Mouse (Mus musculus): ENCODE results near the gene Mrps18a. TPM values are rescaled to one million over a fixed set of nuclear protein-coding genes. Genes with fewer than 3 reads are reported as not detected.

The Mrps18a gene
- polyA plus RNA-seq (2016; fragmentation: Nextera tagmentation; extraction: Ambion mirVana) = 150 and 166 TPM in 2 replicates

DNA sequence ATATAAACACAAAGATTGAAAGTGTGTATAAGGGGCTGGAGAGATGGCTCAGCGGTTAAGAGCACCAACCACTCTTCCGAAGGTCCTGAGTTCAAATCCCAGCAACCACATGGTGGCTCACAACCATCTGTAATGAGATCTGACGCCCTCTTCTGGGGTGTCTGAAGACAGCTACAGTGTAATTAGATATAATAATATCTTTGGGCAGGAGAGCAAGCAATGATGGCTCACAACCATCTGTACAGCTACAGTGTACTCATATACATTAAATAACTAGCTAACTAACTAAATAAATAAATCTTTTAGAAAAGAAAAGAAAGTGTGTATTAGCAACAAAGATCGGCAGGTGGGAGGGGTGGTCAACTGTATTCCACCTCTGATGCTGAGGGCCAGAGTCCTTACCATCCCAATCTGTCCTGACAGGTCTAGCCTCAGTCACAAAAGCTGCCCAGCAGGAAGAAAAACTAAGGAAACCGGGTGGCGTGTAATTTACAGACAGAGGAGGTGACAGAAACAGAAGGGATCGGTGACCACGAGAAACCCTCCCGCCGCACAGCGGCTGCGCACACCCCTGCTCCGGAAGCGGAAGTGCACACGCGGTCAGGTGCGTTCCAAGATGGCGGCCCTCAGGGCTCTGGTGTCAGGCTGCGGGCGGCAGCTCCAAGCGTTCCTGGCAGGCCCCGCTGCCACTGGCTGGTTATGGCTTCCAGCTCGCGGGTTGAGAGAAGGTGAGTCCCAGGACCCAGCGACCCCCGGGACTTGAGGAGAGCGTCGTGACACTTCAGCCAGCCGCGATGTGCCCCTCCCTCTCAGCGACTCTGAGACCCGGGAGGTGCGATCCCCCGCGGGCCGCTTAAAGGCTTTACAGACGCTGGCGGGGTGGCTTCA is at the start of gene Mrps18a:
Gene Mrps18a (plus strand): TSS at position 585 of the 888 bp plus-strand sequence.
- Histone ChIP-seq H3K27me3 (ENCODE audit: insufficient read depth, poor library complexity, severe bottlenecking) (peaks cover 3% of the 10 kb centered on the region; the same call in 1 of the 2 replicates), H3K4me3 (peak within 1 kb of the TSS; percentile 80), H3K36me3 (peaks cover 4% of the 10 kb centered on the region; the same call in 1 of the 2 replicates), H3K9me3 (no peaks in the 10 kb centered on the region), H3K27ac (peak within 1 kb of the TSS; percentile 88), H3K4me1 (peaks cover 32% of the 10 kb centered on the region)
- peak; percentile 94 for DNase-seq (ENCODE audit: low spot score)
- whole genome bisulfite sequencing = 5% methylated on average over 38 of the region's 38 CpGs

- peak; percentile 88 for DNase-seq (ENCODE audit: low spot score)
- peak overlapping the region; percentile 33; the same call in 1 of the 2 replicates for H3K4me3 ChIP-seq
- WGBS = 24% methylated on average over 10 of the region's 10 CpGs
- peaks cover 15% of the 10 kb centered on the region for H3K4me1 ChIP-seq
- no peaks in the 10 kb centered on the region for H3K9me3 ChIP-seq
- H3K27me3 ChIP-seq (ENCODE audit: insufficient read depth, poor library complexity, severe bottlenecking) = no peaks in the 10 kb centered on the region
- peak overlapping the region; percentile 65; the same call in 1 of the 2 replicates for H3K27ac ChIP-seq
- H3K36me3 ChIP-seq = no peaks in the 10 kb centered on the region
Observed at GRCm38 (mm10) chr17:46063283-46063973, 47.4 kb upstream of the Mrps18a start.

DNA sequence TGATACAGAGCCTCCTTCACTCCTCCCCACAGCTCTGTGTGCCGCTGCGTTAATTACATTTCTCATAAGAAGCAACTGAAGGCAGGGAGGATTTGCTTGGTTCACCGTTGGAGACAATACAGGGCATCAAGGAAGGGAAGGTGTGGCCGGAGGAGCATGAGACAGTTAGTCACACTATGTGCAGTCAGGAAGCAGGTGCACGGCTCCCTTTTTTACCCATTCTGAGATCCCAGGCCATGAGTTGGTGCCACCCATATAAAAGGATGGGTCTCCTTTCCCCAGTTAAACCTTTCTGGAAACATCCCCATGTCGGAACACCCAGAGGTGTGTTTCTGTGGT is 46.8 kb upstream of the Mrps18a start:
- Histone ChIP-seq H3K27me3 (ENCODE audit: insufficient read depth, poor library complexity, severe bottlenecking) (no peaks in the 10 kb centered on the region), H3K36me3 (no peaks in the 10 kb centered on the region), H3K27ac (peak overlapping the region; percentile 65; the same call in 1 of the 2 replicates), H3K4me3 (peak overlapping the region; percentile 33; the same call in 1 of the 2 replicates), H3K4me1 (peaks cover 15% of the 10 kb centered on the region), H3K9me3 (no peaks in the 10 kb centered on the region)
- no peak for DNase-seq (ENCODE audit: low spot score)
- WGBS = 52% methylated on average over 6 of the region's 6 CpGs

DNA sequence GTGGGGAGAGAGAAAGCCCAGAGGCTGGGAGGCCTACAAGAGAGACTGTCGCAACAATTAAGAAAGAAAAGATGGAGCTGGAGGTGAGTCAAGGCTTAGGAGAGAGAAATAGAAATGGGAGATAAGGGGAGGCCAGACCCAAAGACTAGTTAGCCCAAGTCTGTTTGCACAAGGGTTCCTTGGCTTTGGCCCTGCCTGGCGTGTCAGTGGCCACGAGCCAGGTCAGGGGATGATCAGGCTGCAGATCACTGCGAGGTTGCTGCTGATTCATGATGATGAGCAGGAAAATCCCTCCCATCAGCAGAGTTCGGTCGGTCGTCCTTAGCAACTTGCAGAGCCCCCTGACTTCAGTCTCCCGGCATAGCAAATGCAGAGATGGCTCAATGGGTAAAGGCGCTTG is 40.7 kb upstream of the Mrps18a start:
- Histone ChIP-seq H3K27ac (no peak overlapping the region), H3K4me3 (no peak overlapping the region), H3K4me1 (peaks cover 13% of the 10 kb centered on the region), H3K9me3 (no peaks in the 10 kb centered on the region), H3K27me3 (ENCODE audit: insufficient read depth, poor library complexity, severe bottlenecking) (no peaks in the 10 kb centered on the region), H3K36me3 (no peaks in the 10 kb centered on the region)
- DNase-seq (ENCODE audit: low spot score) = no peak
- 73% methylated on average over 9 of the region's 9 CpGs for WGBS

GRCm38 (mm10) chr17:46071531-46071930 is 39.3 kb upstream of the Mrps18a start:
- Histone ChIP-seq H3K4me1 (peaks cover 13% of the 10 kb centered on the region), H3K27me3 (ENCODE audit: insufficient read depth, poor library complexity, severe bottlenecking) (no peaks in the 10 kb centered on the region), H3K36me3 (no peaks in the 10 kb centered on the region), H3K9me3 (no peaks in the 10 kb centered on the region), H3K4me3 (no peak overlapping the region), H3K27ac (no peak overlapping the region)
- DNase-seq (ENCODE audit: low spot score) = no peak
- 80% methylated on average over 3 of the region's 3 CpGs for WGBS

DNA sequence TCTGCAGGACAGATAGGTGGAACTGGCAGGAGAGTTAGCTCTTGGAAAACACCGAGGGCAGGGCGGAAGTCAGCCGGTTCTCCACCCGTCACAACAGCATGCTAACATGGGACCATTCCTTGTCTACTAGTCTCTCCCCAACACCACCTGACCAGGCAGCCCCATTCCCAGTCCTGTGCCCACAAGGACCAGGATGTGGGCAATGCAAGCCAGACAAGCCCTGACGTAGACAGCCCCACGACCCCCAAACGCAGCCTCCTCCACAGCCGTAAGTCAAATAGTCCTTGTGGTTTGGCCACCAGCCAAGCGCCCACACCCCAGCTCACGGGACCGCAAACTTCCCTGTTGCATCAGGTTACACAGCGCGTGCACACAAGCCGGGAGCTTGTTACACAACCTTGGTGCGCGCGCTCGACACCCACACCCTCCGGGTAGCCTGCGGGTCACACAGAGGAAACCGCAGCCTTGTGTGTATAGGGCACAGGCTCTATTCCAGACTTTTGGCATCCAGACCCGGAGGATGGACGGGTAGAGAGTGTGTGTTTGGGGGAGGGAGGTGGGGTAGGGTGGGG is 37.0 kb upstream of the Mrps18a start:
- Histone ChIP-seq H3K4me1 (peaks cover 13% of the 10 kb centered on the region), H3K36me3 (no peaks in the 10 kb centered on the region), H3K9me3 (0 out of 2 replicates have a peak, but pooled peaks cover under 1% of the 10 kb centered on the region), H3K4me3 (peak overlapping the region; percentile 37), H3K27ac (peak overlapping the region; percentile 62), H3K27me3 (ENCODE audit: insufficient read depth, poor library complexity, severe bottlenecking) (no peaks in the 10 kb centered on the region; the same call in 1 of the 2 replicates)
- 56% methylated on average over 23 of the region's 23 CpGs for WGBS
- DNase-seq (ENCODE audit: low spot score) = no peak

DNA sequence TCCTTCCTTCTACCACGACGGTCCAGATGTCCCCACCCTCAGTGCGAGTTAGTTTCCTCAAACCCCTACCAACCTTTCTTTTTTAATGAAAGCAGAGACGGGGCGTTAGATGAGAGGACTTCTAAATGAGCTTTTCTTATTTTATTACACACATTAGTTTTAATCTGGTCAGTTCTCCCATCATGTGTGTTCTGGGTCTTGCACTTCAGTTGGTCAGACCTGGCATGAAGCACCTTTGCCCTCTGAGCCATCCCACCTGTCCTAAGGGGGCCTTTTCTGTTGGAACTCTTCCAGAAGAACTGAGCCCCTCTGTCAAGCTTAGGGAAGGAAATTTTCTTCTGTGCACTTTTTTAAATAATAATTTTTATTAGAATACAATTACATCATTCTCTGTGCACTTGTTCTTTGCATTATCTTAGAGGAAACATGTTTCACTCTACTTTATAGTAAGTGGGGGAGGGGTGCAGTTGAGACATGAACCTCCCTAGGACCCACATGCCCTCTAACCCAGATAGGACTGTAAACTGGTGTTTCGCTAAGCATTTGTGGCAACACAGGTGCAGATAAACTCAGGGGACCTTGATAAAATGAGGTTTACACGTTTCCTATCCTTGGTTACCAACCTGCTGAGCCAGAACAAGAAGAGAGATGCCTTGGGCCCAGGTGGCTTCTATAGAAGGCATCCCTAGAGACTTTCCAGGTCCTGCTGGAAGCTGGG is 36.2 kb upstream of the Mrps18a start:
- WGBS = 62% methylated on average over 7 of the region's 7 CpGs
- H3K4me3 ChIP-seq = no peak overlapping the region
- H3K36me3 ChIP-seq = no peaks in the 10 kb centered on the region
- DNase-seq (ENCODE audit: low spot score) = no peak
- peaks cover 13% of the 10 kb centered on the region for H3K4me1 ChIP-seq
- 0 out of 2 replicates have a peak, but pooled peaks cover 4% of the 10 kb centered on the region for H3K9me3 ChIP-seq
- H3K27ac ChIP-seq = peak overlapping the region; percentile 62
- no peaks in the 10 kb centered on the region; the same call in 1 of the 2 replicates for H3K27me3 ChIP-seq (ENCODE audit: insufficient read depth, poor library complexity, severe bottlenecking)

DNA sequence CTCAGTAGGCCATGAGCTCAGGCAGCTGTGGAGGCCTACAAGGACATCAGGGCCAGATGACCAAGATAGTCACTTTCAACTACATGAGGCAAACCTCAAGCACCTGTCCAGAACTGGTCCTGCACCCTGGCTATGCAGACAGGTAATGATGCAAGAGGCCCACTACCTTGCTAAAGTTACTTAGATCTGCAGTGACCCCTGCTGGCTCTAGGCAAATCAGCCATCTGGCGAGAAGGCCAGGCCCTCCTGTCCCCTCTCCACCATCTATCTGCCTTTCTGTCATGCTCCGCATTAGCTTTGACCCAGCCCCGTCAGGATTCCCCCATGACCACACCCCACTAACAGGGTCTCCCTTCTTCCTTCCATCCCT is 35.7 kb upstream of the Mrps18a start:
- Histone ChIP-seq H3K9me3 (0 out of 2 replicates have a peak, but pooled peaks cover 4% of the 10 kb centered on the region), H3K27me3 (ENCODE audit: insufficient read depth, poor library complexity, severe bottlenecking) (no peaks in the 10 kb centered on the region; the same call in 1 of the 2 replicates), H3K36me3 (no peaks in the 10 kb centered on the region), H3K27ac (no peak overlapping the region), H3K4me1 (peaks cover 16% of the 10 kb centered on the region), H3K4me3 (no peak overlapping the region)
- DNase-seq (ENCODE audit: low spot score) = no peak
- 47% methylated on average over 3 of the region's 3 CpGs for WGBS

GRCm38 (mm10) chr17:46075551-46076259 is 35.1 kb upstream of the Mrps18a start:
- no peaks in the 10 kb centered on the region; the same call in 1 of the 2 replicates for H3K27me3 ChIP-seq (ENCODE audit: insufficient read depth, poor library complexity, severe bottlenecking)
- H3K36me3 ChIP-seq = no peaks in the 10 kb centered on the region
- H3K4me3 ChIP-seq = no peak overlapping the region
- no peak for DNase-seq (ENCODE audit: low spot score)
- no peak overlapping the region for H3K27ac ChIP-seq
- peaks cover 22% of the 10 kb centered on the region for H3K4me1 ChIP-seq
- 69% methylated on average over 5 of the region's 5 CpGs for WGBS
- 0 out of 2 replicates have a peak, but pooled peaks cover 4% of the 10 kb centered on the region for H3K9me3 ChIP-seq

- DNase-seq (ENCODE audit: low spot score) = no peak
- 56% methylated on average over 1 of the region's 1 CpGs for WGBS
- peaks cover 27% of the 10 kb centered on the region for H3K4me1 ChIP-seq
- no peak overlapping the region for H3K27ac ChIP-seq
- 0 out of 2 replicates have a peak, but pooled peaks cover 4% of the 10 kb centered on the region for H3K9me3 ChIP-seq
- no peak overlapping the region for H3K4me3 ChIP-seq
- no peaks in the 10 kb centered on the region; the same call in 1 of the 2 replicates for H3K27me3 ChIP-seq (ENCODE audit: insufficient read depth, poor library complexity, severe bottlenecking)
- no peaks in the 10 kb centered on the region for H3K36me3 ChIP-seq
Observed at GRCm38 (mm10) chr17:46076260-46076551, 34.6 kb upstream of the Mrps18a start.

GRCm38 (mm10) chr17:46077921-46078534 is 32.8 kb upstream of the Mrps18a start:
- no peak overlapping the region for H3K27ac ChIP-seq

More at GRCm38 (mm10) chr17:46077921-46078534, 32.8 kb upstream of the Mrps18a start:
- Histone ChIP-seq H3K4me3 (no peak overlapping the region), H3K36me3 (no peaks in the 10 kb centered on the region), H3K4me1 (peaks cover 35% of the 10 kb centered on the region), H3K27me3 (ENCODE audit: insufficient read depth, poor library complexity, severe bottlenecking) (no peaks in the 10 kb centered on the region; the same call in 1 of the 2 replicates), H3K9me3 (0 out of 2 replicates have a peak, but pooled peaks cover 4% of the 10 kb centered on the region)
- WGBS = 87% methylated on average over 12 of the region's 12 CpGs
- DNase-seq (ENCODE audit: low spot score) = no peak

All from heart, embryonic 10.5 days (tissue).